Mouse (Mus musculus): ENCODE measurements at regions not wholly inside any gene's neighbourhood (a gene's known extent, or its start where the extent isn't known, plus 50 kb on each side); places are given as distances from the start of the nearest gene placed in this dataset.
A peak's percentile ranks its signal among the peaks of the same experiment; 100 is the strongest.

- no peak for TF ChIP-seq CTCF (IDR thresholded peaks at IDR 0.05; ENCODE audit: low read depth)
- no peaks in the 10 kb centered on the region for H3K36me3 ChIP-seq (ENCODE audit: insufficient read depth, low read length)
- no peak for DNase-seq (ENCODE audit: low spot score)
- no peak overlapping the region for H3K4me2 ChIP-seq (ENCODE audit: low read depth, low read length)
- H3K27ac ChIP-seq, result no peak overlapping the region
- H3K9me3 ChIP-seq (ENCODE audit: low read length), result no peaks in the 10 kb centered on the region
- no peak overlapping the region for H3K9ac ChIP-seq (replicated peaks; ENCODE audit: low read length)
- 0 out of 2 replicates have a peak, but pooled peaks cover 5% of the 10 kb centered on the region for H3K4me1 ChIP-seq (ENCODE audit: insufficient read depth, low read length)
- ATAC-seq, result no peak
- WGBS, result 77% methylated on average over 6 of the region's 6 CpGs
- no peak overlapping the region for H3K4me3 ChIP-seq (ENCODE audit: low read length)
- H3K27me3 ChIP-seq (ENCODE audit: insufficient read depth, low read length), result no peaks in the 10 kb centered on the region
Measured at GRCm38 (mm10) chr4:119018573-119018972, 57.2 kb downstream of the Lao1 start.

- ATAC-seq (peak; percentile 41; the same call in 1 of the 2 replicates), DNase-seq (ENCODE audit: low spot score) (peak; percentile 33)
- Histone ChIP-seq H3K27ac (no peak overlapping the region), H3K4me3 (ENCODE audit: low read length) (no peak overlapping the region), H3K4me1 (ENCODE audit: insufficient read depth, low read length) (0 out of 2 replicates have a peak, but pooled peaks cover 5% of the 10 kb centered on the region), H3K9me3 (ENCODE audit: low read length) (no peaks in the 10 kb centered on the region), H3K27me3 (ENCODE audit: insufficient read depth, low read length) (no peaks in the 10 kb centered on the region), H3K36me3 (ENCODE audit: insufficient read depth, low read length) (no peaks in the 10 kb centered on the region), H3K4me2 (ENCODE audit: low read depth, low read length) (0 out of 2 replicates have a peak overlapping the region, but pooled peaks have one; percentile 18), H3K9ac (replicated peaks; ENCODE audit: low read length) (no peak overlapping the region)
- TF ChIP-seq CTCF (IDR thresholded peaks at IDR 0.05; ENCODE audit: low read depth), result no peak
- WGBS, result 35% methylated on average over 12 of the region's 12 CpGs
Measured at GRCm38 (mm10) chr4:119019013-119019781, 57.8 kb downstream of the Lao1 start.

GRCm38 (mm10) chr4:119022338-119022737 is 61.0 kb downstream of the Lao1 start:
- DNase-seq (ENCODE audit: low spot score), result no peak
- H3K27me3 ChIP-seq (ENCODE audit: insufficient read depth, low read length), result no peaks in the 10 kb centered on the region
- H3K4me2 ChIP-seq (ENCODE audit: low read depth, low read length), result no peak overlapping the region
- no peak overlapping the region for H3K4me3 ChIP-seq (ENCODE audit: low read length)
- H3K36me3 ChIP-seq (ENCODE audit: insufficient read depth, low read length), result no peaks in the 10 kb centered on the region
- 70% methylated on average over 6 of the region's 6 CpGs for WGBS
- TF ChIP-seq CTCF (IDR thresholded peaks at IDR 0.05; ENCODE audit: low read depth), result no peak
- H3K9ac ChIP-seq (replicated peaks; ENCODE audit: low read length), result no peak overlapping the region
- ATAC-seq, result no peak
- peak overlapping the region; percentile 41; the same call in 1 of the 2 replicates for H3K27ac ChIP-seq
- H3K4me1 ChIP-seq (ENCODE audit: insufficient read depth, low read length), result 0 out of 2 replicates have a peak, but pooled peaks cover 5% of the 10 kb centered on the region
- H3K9me3 ChIP-seq (ENCODE audit: low read length), result no peaks in the 10 kb centered on the region

- H3K9me3 ChIP-seq (ENCODE audit: low read length), result no peaks in the 10 kb centered on the region
- no peak for DNase-seq (ENCODE audit: low spot score)
- no peak overlapping the region for H3K27ac ChIP-seq
- WGBS, result 22% methylated on average over 5 of the region's 5 CpGs
- no peak overlapping the region for H3K4me3 ChIP-seq (ENCODE audit: low read length)
- H3K4me2 ChIP-seq (ENCODE audit: low read depth, low read length), result no peak overlapping the region
- ATAC-seq, result no peak
- H3K9ac ChIP-seq (replicated peaks; ENCODE audit: low read length), result no peak overlapping the region
- TF ChIP-seq CTCF (IDR thresholded peaks at IDR 0.05; ENCODE audit: low read depth), result no peak
- H3K36me3 ChIP-seq (ENCODE audit: insufficient read depth, low read length), result no peaks in the 10 kb centered on the region
- no peaks in the 10 kb centered on the region for H3K4me1 ChIP-seq (ENCODE audit: insufficient read depth, low read length)
- no peaks in the 10 kb centered on the region for H3K27me3 ChIP-seq (ENCODE audit: insufficient read depth, low read length)
Measured at GRCm38 (mm10) chr4:119026237-119026861, 65.0 kb downstream of the Lao1 start.

- 32% methylated on average over 8 of the region's 8 CpGs for WGBS
- ATAC-seq (no peak), DNase-seq (ENCODE audit: low spot score) (no peak)
Measured at GRCm38 (mm10) chr4:119028208-119028821, 66.9 kb downstream of the Lao1 start.

GRCm38 (mm10) chr4:119029091-119029490 is 67.7 kb downstream of the Lao1 start:
- Histone ChIP-seq H3K9ac (replicated peaks; ENCODE audit: low read length) (no peak overlapping the region), H3K4me2 (ENCODE audit: low read depth, low read length) (no peak overlapping the region), H3K4me3 (ENCODE audit: low read length) (no peak overlapping the region), H3K9me3 (ENCODE audit: low read length) (no peaks in the 10 kb centered on the region), H3K27me3 (ENCODE audit: insufficient read depth, low read length) (no peaks in the 10 kb centered on the region), H3K27ac (no peak overlapping the region), H3K36me3 (ENCODE audit: insufficient read depth, low read length) (no peaks in the 10 kb centered on the region), H3K4me1 (ENCODE audit: insufficient read depth, low read length) (no peaks in the 10 kb centered on the region)
- ATAC-seq, result no peak
- DNase-seq (ENCODE audit: low spot score), result no peak
- WGBS, result 49% methylated on average over 7 of the region's 7 CpGs
- no peak for TF ChIP-seq CTCF (IDR thresholded peaks at IDR 0.05; ENCODE audit: low read depth)

More at GRCm38 (mm10) chr4:119028208-119028821, 66.9 kb downstream of the Lao1 start:
- no peaks in the 10 kb centered on the region for H3K9me3 ChIP-seq (ENCODE audit: low read length)
- H3K4me1 ChIP-seq (ENCODE audit: insufficient read depth, low read length), result no peaks in the 10 kb centered on the region
- no peak overlapping the region for H3K4me2 ChIP-seq (ENCODE audit: low read depth, low read length)
- H3K4me3 ChIP-seq (ENCODE audit: low read length), result no peak overlapping the region
- no peak for TF ChIP-seq CTCF (IDR thresholded peaks at IDR 0.05; ENCODE audit: low read depth)
- no peak overlapping the region for H3K9ac ChIP-seq (replicated peaks; ENCODE audit: low read length)
- no peak overlapping the region for H3K27ac ChIP-seq
- no peaks in the 10 kb centered on the region for H3K27me3 ChIP-seq (ENCODE audit: insufficient read depth, low read length)
- no peaks in the 10 kb centered on the region for H3K36me3 ChIP-seq (ENCODE audit: insufficient read depth, low read length)

Data from hindbrain, postnatal 0 days (tissue).